Mouse (Mus musculus) limb, embryonic 11.5 days (tissue): ENCODE results near the gene Ube2ql1. TPM values are rescaled to one million over a fixed set of nuclear protein-coding genes. Genes with fewer than 3 reads are reported as not detected.

ENCODE experiments used
- ATAC-seq: fragments of 200-750 bp; cut with Nextera tagmentation; 2 replicates; pipeline ENCODE4 v1.8.0; 2017; ENCODE audit warnings: low read depth; ENCODE audit not compliant: insufficient number of reproducible peaks, low FRiP score, low TSS enrichment
- DNase-seq: peaks from one replicate; pipeline ENCODE4 v3.0.0-alpha.2; 2015; ENCODE audit warnings: low spot score
- H3K27ac ChIP-seq: fragments of 300-500 bp; sonication (generic); replicated peaks from 2 replicates; pipeline ENCODE4 v1.5.1; 2014; ENCODE audit warnings: low read depth, mild to moderate bottlenecking, low read length
- H3K27me3 ChIP-seq: fragments of 300-500 bp; sonication (generic); 2 replicates; pipeline ENCODE4 v1.6.1; 2014; ENCODE audit warnings: mild to moderate bottlenecking, low read length, mixed read lengths; ENCODE audit not compliant: control insufficient read depth, insufficient read depth
- H3K36me3 ChIP-seq: fragments of 300-500 bp; sonication (generic); 2 replicates; pipeline ENCODE4 v1.6.1; 2014; ENCODE audit warnings: mild to moderate bottlenecking, low read length, moderate library complexity, mixed read lengths; ENCODE audit not compliant: control insufficient read depth, insufficient read depth
- H3K4me1 ChIP-seq: fragments of 300-500 bp; sonication (generic); 2 replicates; pipeline ENCODE4 v1.6.1; 2014; ENCODE audit warnings: low read length, mixed read lengths; ENCODE audit not compliant: control insufficient read depth, insufficient read depth
- H3K4me2 ChIP-seq: fragments of 300-500 bp; sonication (generic); 2 replicates; pipeline ENCODE4 v1.6.1; 2014; ENCODE audit warnings: low read depth, mild to moderate bottlenecking, moderate library complexity; ENCODE audit not compliant: severe bottlenecking
- H3K4me3 ChIP-seq: fragments of 300-500 bp; sonication (generic); 2 replicates; pipeline ENCODE4 v1.5.1; 2014; ENCODE audit warnings: low read depth, low read length
- H3K9ac ChIP-seq: fragments of 300-500 bp; sonication (generic); 2 replicates; pipeline ENCODE4 v1.6.1; 2014; ENCODE audit warnings: mild to moderate bottlenecking, low read length
- H3K9me3 ChIP-seq: fragments of 300-500 bp; sonication (generic); 2 replicates; pipeline ENCODE4 v1.6.1; 2016; ENCODE audit warnings: low read length; ENCODE audit not compliant: control insufficient read depth
- WGBS: fragments of 180-500 bp; shearing (Covaris S2); extraction: QIAGEN DNeasy Blood & Tissue Kit; methylation state at CpG from one replicate; pipeline ENCODE4 v1.1.7; 2014; 5-methylcytosine and 5-hydroxymethylcytosine counted together
- polyA plus RNA-seq: library from polyadenylated mRNA; unstranded; fragments of >200 nt; fragmentation: Nextera tagmentation; extraction: Ambion mirVana; gene quantifications from 2 replicates; pipeline ENCODE4 v1.2.1, GENCODE M21; 2014

Gene Ube2ql1
- polyA plus RNA-seq, 1 experiment from 2014 or later = 1.7 TPM

DNA sequence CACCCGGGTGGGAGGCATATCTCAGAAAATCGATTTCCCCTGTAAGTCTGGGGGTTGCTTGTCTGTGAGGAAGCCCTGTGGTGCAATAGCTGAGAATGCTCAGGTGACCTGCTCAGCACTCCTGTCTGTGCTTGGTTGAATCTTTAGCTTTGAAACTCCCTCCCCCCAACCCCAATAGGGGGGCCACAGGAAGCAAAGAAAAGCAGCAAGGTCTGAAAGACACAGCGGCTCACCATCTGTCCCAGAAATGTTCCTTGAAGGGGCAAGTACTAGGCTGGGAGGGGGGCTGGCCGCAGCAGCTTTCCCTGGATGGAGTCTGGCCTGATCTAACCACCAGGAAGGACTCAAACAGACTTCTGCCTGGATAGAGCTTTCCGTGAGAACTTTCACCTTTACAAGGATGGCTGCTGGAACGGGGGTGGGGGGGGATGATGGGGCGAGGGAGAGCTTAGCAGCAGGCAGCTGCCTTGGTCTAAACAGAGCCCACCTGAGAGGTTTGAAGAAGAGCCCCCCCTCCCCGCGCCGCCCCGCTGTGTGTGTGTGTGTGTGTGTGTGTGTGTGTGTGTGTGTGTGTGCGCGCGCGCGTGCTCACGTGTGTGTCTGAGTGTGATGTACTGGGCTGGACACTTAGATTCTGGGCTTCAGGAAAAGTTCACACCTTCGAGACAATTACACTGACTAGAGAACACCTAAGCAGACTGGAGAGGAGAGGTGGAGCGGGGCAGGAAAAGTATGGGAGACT, 2.1 kb downstream of the Ube2ql1 start:
- H3K4me1 ChIP-seq = 0 out of 2 replicates have a peak, but pooled peaks cover 5% of the 10 kb centered on the region
- 15% methylated on average over 16 of the region's 19 CpGs for WGBS
- no peak overlapping the region for H3K27ac ChIP-seq
- 0 out of 2 replicates have a peak overlapping the region, but pooled peaks have one; percentile 63 for H3K4me3 ChIP-seq
- ATAC-seq (no peak), DNase-seq (no peak)
- peaks cover 40% of the 10 kb centered on the region for H3K27me3 ChIP-seq
- peak overlapping the region; percentile 99; the same call in 1 of the 2 replicates for H3K4me2 ChIP-seq
- H3K9ac ChIP-seq = no peak overlapping the region
- H3K36me3 ChIP-seq = no peaks in the 10 kb centered on the region
- H3K9me3 ChIP-seq = no peaks in the 10 kb centered on the region; the same call in 1 of the 2 replicates

DNA sequence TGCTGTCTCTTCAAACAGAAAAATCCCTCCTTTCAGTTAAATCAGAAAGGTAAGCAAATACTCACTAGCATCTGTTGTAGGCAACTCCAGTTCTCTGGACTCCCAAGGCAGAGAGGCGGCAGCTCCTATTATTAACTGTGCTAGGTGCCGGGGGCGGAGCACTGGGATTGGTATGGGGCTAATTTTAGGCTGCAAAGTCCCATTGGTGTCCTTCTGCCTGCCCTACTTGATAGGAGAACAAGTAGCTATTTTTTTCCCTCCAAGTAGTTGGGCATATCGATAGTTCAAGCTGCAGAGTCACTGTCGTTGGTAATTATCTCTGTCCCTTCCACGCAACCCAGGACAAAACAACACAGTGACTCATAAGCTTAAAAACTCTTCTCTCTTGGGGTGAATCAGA, 7.1 kb downstream of the Ube2ql1 start:
- Histone ChIP-seq H3K4me1 (0 out of 2 replicates have a peak, but pooled peaks cover 3% of the 10 kb centered on the region), H3K36me3 (no peaks in the 10 kb centered on the region), H3K9me3 (no peaks in the 10 kb centered on the region), H3K4me3 (no peak overlapping the region), H3K9ac (no peak overlapping the region), H3K4me2 (no peak overlapping the region), H3K27me3 (peaks cover 14% of the 10 kb centered on the region), H3K27ac (no peak overlapping the region)
- no peak for DNase-seq
- ATAC-seq = no peak
- 88% methylated on average over 6 of the region's 6 CpGs for WGBS

DNA sequence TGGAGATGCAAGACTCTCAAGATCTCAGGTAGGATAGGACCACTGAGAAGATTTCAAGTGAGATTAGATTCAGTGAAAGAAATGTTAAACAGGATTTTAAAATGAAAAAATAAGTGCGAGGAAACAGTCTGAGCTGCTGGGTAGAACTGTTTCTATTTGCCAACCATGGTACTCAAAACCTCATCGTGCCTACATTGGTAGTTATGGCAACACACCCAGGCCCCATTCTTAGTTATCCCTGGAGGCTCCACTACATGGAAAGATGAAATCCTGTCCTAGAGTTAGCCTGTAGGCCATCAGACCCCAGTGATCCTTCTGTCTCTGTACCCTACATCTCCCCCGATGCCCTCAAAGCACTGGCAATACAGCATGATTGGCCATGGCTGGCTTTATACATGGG, 14.3 kb downstream of the Ube2ql1 start:
- ATAC-seq (no peak), DNase-seq (no peak)
- Histone ChIP-seq H3K4me2 (no peak overlapping the region), H3K9me3 (no peaks in the 10 kb centered on the region), H3K36me3 (no peaks in the 10 kb centered on the region), H3K27me3 (no peaks in the 10 kb centered on the region), H3K4me3 (no peak overlapping the region), H3K4me1 (no peaks in the 10 kb centered on the region), H3K9ac (no peak overlapping the region), H3K27ac (no peak overlapping the region)
- 94% methylated on average over 3 of the region's 3 CpGs for WGBS

DNA sequence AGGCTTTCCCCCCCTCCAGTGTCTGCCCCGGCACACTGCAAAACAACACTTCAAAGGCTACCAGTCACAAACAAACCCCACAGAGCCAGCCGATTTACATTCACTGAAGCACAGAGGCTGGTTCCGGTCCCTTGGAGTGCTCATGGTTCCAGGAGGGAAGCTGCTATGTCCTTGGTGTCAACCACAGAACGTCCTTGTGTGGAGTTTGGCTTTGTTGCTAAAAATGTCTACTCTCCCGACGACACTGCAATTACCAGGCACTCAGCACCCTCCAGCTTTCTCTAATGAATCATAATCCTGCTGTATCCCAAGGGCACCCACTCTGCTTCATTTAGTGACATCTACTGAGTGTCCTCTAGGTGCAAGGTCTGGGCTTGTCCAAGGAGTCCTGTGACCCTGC, 18.5 kb downstream of the Ube2ql1 start:
- 9% methylated on average over 6 of the region's 6 CpGs for WGBS
- H3K9me3 ChIP-seq = no peaks in the 10 kb centered on the region
- no peak overlapping the region for H3K27ac ChIP-seq
- no peak overlapping the region for H3K4me2 ChIP-seq
- no peak overlapping the region for H3K9ac ChIP-seq
- ATAC-seq (no peak), DNase-seq (no peak)
- H3K27me3 ChIP-seq = no peaks in the 10 kb centered on the region
- H3K36me3 ChIP-seq = no peaks in the 10 kb centered on the region
- H3K4me1 ChIP-seq = no peaks in the 10 kb centered on the region
- no peak overlapping the region for H3K4me3 ChIP-seq

DNA sequence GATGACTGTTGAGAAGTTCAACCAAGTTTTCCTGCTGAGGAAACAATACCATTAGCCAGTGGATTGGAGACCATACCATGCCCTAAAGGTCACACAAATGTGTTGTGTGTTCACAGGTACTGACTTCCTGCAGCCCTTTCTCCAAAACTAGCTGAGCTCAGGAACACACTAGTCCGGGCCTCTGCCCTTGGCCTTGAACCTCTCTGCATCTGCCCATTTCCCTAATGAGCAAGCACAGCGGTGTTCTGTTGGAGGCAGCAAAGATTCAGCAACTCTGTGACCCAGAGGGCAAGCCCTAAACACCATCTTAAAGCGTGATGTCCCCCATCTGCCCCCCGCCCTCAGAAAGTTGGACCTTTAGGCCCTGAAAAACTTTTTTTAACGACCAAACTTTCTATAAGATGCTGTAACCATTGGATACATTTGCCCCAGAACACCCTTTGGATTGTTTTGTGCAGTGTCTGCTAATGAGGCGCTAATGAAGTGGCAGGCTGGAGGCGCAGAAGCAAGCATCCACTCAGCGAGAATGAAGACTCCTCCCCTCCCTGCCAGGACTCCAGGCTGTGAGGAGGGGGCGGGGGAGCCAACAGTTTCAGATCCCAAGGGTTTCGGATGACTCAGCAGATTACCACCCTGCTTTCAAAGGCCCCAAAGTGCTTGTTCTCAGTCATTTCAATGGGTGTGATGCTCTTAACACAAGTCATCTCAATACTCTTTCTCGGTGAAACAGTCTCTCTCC, 21.7 kb downstream of the Ube2ql1 start:
- H3K27ac ChIP-seq = no peak overlapping the region
- H3K9me3 ChIP-seq = no peaks in the 10 kb centered on the region
- H3K36me3 ChIP-seq = no peaks in the 10 kb centered on the region
- no peaks in the 10 kb centered on the region for H3K4me1 ChIP-seq
- ATAC-seq (no peak), DNase-seq (peak; percentile 48)
- H3K4me2 ChIP-seq = no peak overlapping the region
- WGBS = 8% methylated on average over 11 of the region's 11 CpGs
- H3K4me3 ChIP-seq = no peak overlapping the region
- H3K9ac ChIP-seq = no peak overlapping the region
- no peaks in the 10 kb centered on the region for H3K27me3 ChIP-seq

DNA sequence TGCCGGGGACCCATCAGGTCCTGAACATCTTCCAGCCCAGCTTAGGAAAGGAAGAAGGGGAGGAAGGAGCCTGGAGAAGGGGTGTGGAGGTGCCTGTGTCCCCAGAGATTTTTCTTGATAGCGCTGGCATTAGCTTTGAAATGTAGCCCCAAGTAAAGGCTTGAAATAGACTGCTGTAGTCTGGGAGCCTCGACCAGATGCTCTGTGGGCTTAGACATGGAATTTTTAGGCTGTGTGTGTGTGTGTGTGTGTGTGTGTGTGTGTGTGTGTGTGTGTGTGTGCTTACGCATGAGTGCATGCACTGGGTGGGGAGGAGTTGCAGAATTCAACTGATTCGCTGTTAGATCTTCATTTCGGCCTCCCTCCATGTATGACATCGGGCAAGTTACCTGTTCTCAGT, 31.5 kb downstream of the Ube2ql1 start:
- Histone ChIP-seq H3K27ac (no peak overlapping the region), H3K4me1 (no peaks in the 10 kb centered on the region), H3K4me3 (no peak overlapping the region), H3K36me3 (no peaks in the 10 kb centered on the region), H3K9ac (no peak overlapping the region), H3K27me3 (0 out of 2 replicates have a peak, but pooled peaks cover 2% of the 10 kb centered on the region), H3K9me3 (no peaks in the 10 kb centered on the region), H3K4me2 (no peak overlapping the region)
- DNase-seq (no peak), ATAC-seq (no peak)
- 92% methylated on average over 7 of the region's 7 CpGs for WGBS

DNA sequence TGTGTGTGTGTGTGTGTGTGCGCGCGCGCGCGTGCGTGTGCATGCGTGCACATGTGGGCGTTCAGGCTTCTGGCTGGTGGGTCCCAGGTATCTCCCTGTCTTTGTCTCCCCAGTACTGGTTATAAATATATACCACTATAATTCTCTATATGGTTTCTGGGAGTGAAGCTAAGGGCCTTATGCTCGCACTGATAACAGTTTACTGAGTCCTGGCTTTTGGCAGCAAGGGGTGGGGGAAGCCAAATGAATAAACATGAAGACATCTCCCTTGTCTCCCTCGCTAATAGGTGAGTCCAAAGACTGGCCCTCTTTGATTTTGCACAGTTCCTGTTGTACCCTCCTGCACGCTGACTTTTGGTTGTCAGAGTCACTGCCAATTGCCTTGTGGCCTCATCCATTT, 32.2 kb downstream of the Ube2ql1 start:
- no peak for ATAC-seq
- 0 out of 2 replicates have a peak, but pooled peaks cover 3% of the 10 kb centered on the region for H3K27me3 ChIP-seq
- H3K9me3 ChIP-seq = no peaks in the 10 kb centered on the region
- no peak overlapping the region for H3K27ac ChIP-seq
- H3K4me1 ChIP-seq = no peaks in the 10 kb centered on the region
- H3K4me3 ChIP-seq = no peak overlapping the region
- H3K9ac ChIP-seq = no peak overlapping the region
- WGBS = 93% methylated on average over 12 of the region's 12 CpGs
- H3K36me3 ChIP-seq = no peaks in the 10 kb centered on the region
- H3K4me2 ChIP-seq = no peak overlapping the region
- no peak for DNase-seq

DNA sequence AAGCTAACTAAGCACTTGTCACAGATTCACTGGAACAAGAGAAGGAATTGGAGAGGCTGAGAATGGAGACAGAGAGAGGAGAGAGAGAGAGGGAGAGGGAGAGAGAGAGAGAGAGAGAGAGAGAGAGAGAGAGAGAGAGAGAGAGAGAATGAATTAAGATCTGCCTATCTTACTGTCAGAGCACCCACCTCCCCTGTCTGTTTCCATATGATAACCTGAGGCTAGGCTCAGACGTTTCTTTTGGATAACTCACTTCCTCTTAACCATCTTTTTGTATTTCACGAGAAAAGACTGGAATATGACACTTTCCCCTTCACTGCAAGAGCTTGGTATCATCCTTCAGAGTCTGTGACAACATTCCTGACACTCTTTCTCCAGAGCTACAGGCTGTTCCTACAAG, 32.8 kb downstream of the Ube2ql1 start:
- DNase-seq = no peak
- H3K4me1 ChIP-seq = no peaks in the 10 kb centered on the region
- no peaks in the 10 kb centered on the region for H3K36me3 ChIP-seq
- H3K27ac ChIP-seq = no peak overlapping the region
- 60% methylated on average over 2 of the region's 2 CpGs for WGBS
- no peak for ATAC-seq
- no peak overlapping the region for H3K4me3 ChIP-seq
- H3K9me3 ChIP-seq = no peaks in the 10 kb centered on the region
- H3K27me3 ChIP-seq = 0 out of 2 replicates have a peak, but pooled peaks cover 3% of the 10 kb centered on the region
- no peak overlapping the region for H3K9ac ChIP-seq
- no peak overlapping the region for H3K4me2 ChIP-seq
